Comparison of ENCODE assay signal across 7 mouse cellular contexts in genomic region chrX:168659803-168660202, GRCm38 (mm10). TPM values are rescaled to one million over a fixed set of nuclear protein-coding genes. Genes with fewer than 3 reads are reported as not detected.
A peak's percentile ranks its signal among the peaks of the same experiment; 100 is the strongest.
DNase-seq lines count a peak whose midpoint lies in the region; ATAC-seq and TF ChIP-seq lines count a peak whose summit lies in the region.
"Not testable (repeated sequence)": the region's sequence is repeated elsewhere in the genome, so short reads cannot be mapped to it uniquely, and the experiment has no call there.

No protein-coding gene starts in this region.

- ATAC-seq in frontal cortex, adult (ENCODE audit: low TSS enrichment): peak; percentile 70; the same call in 1 of the 2 replicates
- peak; percentile 56 for ATAC-seq in inflammation-experienced regulatory T-cells, adult 6 months
- ATAC-seq in liver, postnatal 0 days: not testable (repeated sequence)
- ATAC-seq in midbrain, embryonic 15.5 days (replicated peaks): peak; percentile 70; the same call in 1 of the 2 replicates

- H3K27me3 ChIP-seq in liver, postnatal 0 days (ENCODE audit: insufficient read depth, low read length); midbrain, embryonic 15.5 days (replicated peaks): not testable (repeated sequence)

- H3K36me3 ChIP-seq in liver, postnatal 0 days (replicated peaks; ENCODE audit: insufficient read depth, low read length); midbrain, embryonic 15.5 days (replicated peaks): not testable (repeated sequence)

- TF ChIP-seq EP300 in liver, postnatal 0 days (IDR thresholded peaks at IDR 0.05; ENCODE audit: low read depth): not testable (repeated sequence)

- DNase-seq in ES-CJ7 (ENCODE audit: low read depth, low spot score): peak; percentile 9
- peak; percentile 40 for DNase-seq in brain, adult 2 months (ENCODE audit: low read depth, low spot score)
- peak; percentile 57 for DNase-seq in embryo, embryonic 11 days
- not testable (repeated sequence) for DNase-seq in liver, postnatal 0 days

- H3K4me3 ChIP-seq in liver, postnatal 0 days (ENCODE audit: low read depth, low read length); midbrain, embryonic 15.5 days: not testable (repeated sequence)

- not testable (repeated sequence) for H3K27ac ChIP-seq in liver, postnatal 0 days (ENCODE audit: low read depth); midbrain, embryonic 15.5 days

- peak; percentile 62 for TF ChIP-seq CTCF in liver, postnatal 0 days (IDR thresholded peaks at IDR 0.05; ENCODE audit: low read depth)

- H3K4me2 ChIP-seq in liver, postnatal 0 days (ENCODE audit: low read depth, low read length); midbrain, embryonic 15.5 days: not testable (repeated sequence)

- H3K9ac ChIP-seq in liver, postnatal 0 days (replicated peaks); midbrain, embryonic 15.5 days: not testable (repeated sequence)

- H3K9me3 ChIP-seq in liver, postnatal 0 days (ENCODE audit: low read length); midbrain, embryonic 15.5 days: not testable (repeated sequence)

- WGBS in liver, postnatal 0 days (ENCODE audit: insufficient replicate concordance): 57% methylated on average over 4 of the region's 4 CpGs
- 52% methylated on average over 4 of the region's 4 CpGs for WGBS in midbrain, embryonic 15.5 days

- H3K4me1 ChIP-seq in liver, postnatal 0 days (ENCODE audit: insufficient read depth); midbrain, embryonic 15.5 days: not testable (repeated sequence)

RNA-seq across cellular contexts. Expression of gene Msl3, which starts 13.9 kb away (rescaled TPM):
- polyA plus RNA-seq in inflammation-experienced regulatory T-cells, adult 6 months (2017; shearing (Covaris generic)): 10 to 100 TPM; 37.5 to 47.7 (median 41.9) TPM
- 13.9 and 15.6 TPM in 2 replicates for polyA plus RNA-seq in liver, postnatal 0 days (2015; fragmentation: Nextera tagmentation; extraction: Ambion mirVana)
- polyA plus RNA-seq in midbrain, embryonic 15.5 days (2015; fragmentation: Nextera tagmentation; extraction: Ambion mirVana): 15.9 and 16.3 TPM in 2 replicates
